Mouse (Mus musculus) thymus, postnatal 14 days (tissue): ENCODE measurements around the gene Sept5.

ENCODE experiments used
- DNase-seq: peaks from one replicate; pipeline ENCODE4 v3.0.0; 2021

Gene Sept5

DNA sequence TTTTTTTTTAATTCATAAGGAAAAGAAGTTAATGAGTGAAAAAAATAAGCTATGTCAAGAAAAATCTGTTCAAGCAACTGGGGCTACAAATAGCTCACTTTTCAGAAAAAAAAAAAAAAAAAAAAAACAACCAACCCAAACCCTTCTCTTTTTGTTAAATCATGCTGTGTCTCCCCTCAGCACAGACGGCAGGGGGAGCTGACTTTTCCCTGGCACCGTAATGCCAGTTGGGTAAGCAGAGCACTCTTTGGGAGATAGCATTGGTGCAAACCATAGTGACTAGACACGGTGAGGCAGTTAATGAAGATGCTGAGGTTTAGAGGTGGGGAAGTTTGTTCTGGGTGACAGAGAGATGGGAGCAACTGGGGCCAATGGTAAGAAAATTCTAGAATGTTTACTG lies 2.3 kb upstream of the Sept5 start:
- no peak for DNase-seq

DNA sequence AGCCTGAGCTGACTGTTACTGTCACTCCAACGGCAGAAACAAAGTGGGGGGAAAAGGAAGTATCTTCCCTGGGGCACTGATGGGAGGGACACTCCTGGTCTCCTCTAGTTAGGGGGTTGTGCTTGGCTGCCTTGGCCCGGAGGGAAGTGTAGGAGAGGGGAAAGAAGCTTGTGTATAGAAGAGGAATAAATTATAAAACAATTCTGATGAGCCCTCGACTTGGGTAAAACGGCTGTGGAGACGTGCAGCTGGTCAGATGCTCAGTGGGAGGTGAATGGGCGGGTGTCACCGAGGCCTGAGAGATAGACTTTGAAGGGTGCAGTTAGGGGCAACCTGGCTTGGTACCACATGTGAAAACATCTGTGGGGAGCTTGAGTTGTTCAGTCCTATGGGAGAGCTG lies 1.4 kb upstream of the Sept5 start:
- DNase-seq = no peak

DNA sequence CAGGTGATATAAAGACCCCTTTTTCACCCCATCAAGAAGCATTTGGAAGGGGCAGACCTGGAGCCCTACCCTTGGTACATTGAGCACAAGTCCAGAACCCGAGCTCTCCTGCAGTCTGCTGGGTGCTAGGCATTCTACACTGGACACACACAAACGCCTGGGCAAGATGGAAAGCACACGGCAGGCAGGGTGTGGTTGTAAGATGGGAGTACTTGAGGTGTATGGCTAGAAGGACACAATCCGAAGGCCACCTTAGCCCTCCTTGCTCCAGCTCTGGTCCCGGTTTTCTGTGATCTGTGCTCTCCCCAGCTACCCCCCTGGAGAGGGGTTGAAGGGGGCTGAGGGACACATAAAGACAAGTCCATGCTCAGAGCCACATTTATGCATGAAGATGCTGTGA lies 537 bp upstream of the Sept5 start:
- no peak for DNase-seq

DNA sequence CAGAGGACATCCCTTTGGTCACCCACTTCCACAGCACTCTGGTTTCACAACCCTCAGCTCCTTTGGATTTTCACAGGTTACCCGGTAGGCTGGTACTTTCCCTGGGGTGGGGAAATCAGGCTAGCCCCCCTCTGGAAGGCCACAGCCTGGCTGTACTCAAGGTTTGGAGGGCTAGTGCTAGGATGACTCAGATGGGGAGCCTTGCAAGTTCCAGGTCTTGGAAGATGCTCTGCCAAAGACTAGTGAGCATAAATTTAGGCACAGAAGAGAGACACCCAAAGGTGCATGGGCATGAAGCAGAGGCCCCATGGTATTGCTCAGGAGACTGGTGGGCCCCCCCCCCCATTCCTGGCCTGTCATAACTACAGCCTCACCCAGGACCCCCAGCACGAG lies 810 bp downstream of the Sept5 start:
- DNase-seq = no peak

DNA sequence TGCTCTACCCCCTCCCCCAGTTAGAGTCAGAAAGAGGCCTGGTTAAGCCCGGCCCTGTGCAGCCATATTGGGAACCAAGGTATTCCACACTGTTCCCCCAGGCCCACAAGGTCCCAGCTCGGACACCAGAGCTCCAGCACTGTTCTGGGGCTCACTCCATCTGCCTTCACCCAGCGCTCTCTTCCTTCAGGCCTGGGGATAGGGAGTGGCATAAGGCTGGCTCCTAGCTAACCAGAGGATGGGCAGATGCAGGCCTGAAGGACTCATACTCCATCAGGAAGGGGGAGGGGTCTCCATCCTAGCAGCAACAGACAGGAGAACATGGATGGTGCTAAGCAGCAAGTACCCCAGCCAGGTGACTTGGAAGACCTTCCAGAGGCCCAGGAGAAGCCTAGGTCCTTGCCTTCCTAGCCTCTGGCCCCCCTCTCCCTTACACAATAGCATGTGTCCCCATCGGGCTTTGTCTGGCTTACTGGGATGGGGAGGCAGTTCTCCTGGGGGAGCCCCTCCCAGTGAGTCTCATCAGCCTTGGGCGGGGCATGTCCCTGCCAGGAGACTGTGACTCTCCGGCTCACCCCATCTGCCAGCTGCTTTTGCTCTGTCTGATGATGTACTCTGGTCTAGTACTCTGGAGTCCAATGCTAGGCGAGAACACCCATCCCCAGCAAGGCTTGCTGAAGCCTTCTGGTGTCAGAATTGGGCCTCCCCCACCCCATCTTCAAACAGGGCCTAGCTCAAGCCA lies 1.4 kb downstream of the Sept5 start:
- no peak for DNase-seq

DNA sequence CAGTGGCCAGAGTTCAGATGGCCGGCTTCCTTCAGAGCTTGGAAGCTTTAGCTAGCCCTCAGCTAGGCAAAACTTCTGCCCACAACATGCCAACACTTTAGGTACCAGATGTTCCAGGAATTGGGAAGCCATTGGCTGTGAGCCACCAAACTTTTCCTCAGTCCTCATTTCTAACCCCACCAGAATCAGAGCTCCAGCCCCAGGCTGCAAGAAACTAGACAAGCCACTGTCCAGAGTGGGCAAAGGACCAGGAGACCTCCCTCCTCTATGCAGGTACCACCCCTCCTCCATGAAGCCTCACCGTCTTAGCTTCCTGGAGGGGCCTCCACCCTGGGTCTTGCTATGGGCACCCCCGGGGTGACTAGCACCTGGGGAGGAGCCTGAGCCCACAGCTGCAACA lies 2.6 kb downstream of the Sept5 start:
- no peak for DNase-seq

DNA sequence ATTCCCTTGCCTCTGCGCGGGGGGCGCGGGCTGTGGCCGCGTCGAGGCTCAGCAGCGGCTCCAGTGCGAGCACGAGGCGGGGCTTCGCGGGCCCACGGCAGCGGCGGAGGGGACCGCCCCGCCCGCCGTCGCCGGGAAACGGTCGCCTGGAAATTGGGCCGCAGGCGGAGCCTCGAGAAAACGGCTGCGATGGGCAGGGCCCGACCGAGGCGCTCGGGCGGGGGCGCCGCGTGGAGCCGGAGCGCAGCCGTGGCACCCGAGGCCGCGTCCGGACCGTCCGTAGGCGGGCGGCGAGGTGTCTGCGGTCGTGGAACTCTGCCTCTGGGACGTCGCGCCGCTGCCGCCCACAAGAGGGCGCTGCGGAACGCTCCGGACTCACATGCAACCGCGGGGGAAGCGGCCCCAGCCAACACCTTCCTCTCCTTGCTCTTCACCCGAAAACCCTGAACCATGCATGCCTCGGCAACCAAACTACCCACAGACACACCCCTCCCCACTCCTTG lies 3.3 kb downstream of the Sept5 start, which contains the start of gene Gm49601:
Gm49601 (minus strand) TSS at position 52 of the 503 bp plus-strand sequence.
- DNase-seq = peak; percentile 85

DNA sequence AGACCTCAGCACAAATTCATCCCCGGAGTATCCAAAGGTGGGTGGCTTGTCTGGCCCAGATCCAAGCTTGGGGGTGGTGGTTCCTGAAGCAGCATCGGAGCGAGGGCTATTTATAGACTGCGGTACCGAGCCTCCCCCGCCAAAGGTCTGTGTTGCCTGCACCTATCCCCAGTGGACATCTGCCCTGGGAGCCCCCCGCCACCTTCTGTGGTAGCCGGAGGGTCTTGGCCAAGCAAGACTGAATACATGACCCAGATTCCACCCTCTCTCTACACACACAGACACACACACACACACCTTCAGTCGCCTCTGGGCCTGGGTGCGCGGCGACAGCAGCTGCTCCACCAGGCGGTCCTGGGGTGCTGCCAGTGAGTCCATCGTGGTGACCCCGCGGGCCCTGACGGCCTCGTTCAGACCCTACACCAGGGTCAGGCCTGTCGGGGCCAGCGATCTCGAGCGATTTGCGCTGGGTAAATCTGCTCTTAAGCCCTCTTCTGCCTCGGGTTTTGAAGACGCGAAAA lies 3.9 kb downstream of the Sept5 start:
- no peak for DNase-seq

DNA sequence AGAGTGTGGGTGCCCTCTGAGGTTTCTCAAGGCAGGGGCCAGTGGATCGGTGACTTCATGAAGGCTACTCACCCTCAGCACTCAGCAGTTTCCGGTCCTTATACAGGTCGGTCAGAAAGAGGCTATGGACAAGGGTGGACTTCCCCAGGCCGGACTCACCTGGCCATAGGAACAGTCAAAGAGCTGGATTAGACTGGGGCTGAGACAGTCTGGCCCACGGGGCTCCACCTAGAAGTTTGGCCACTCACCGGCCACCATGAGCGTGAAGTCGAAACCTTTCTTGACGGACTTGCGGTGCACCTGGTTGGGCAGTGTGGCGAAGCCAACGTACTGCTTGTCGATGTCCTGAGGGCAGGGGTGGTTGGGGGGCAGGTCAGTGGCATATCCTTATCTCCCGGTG lies 4.7 kb downstream of the Sept5 start:
- DNase-seq = no peak

DNA sequence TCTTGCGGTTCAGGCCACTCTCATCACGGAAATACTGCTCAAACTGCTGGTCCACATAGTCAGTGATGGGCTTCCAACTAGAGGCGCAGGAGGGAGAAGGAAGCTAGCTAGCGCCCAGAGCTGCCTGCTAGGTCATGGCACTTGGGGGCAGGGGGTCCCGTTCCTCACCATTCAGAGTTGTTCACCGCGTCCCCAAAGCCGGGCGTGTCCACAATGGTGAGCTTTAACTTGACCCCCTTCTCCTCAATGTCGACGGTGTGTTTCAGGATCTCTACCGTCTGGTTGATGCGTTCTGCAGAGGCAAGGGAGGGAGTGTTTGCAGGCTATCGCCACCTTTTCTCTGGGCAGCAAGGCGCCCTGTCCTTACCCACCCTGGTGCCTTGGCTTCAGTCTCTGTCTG lies 5.1 kb downstream of the Sept5 start:
- DNase-seq = no peak

DNA sequence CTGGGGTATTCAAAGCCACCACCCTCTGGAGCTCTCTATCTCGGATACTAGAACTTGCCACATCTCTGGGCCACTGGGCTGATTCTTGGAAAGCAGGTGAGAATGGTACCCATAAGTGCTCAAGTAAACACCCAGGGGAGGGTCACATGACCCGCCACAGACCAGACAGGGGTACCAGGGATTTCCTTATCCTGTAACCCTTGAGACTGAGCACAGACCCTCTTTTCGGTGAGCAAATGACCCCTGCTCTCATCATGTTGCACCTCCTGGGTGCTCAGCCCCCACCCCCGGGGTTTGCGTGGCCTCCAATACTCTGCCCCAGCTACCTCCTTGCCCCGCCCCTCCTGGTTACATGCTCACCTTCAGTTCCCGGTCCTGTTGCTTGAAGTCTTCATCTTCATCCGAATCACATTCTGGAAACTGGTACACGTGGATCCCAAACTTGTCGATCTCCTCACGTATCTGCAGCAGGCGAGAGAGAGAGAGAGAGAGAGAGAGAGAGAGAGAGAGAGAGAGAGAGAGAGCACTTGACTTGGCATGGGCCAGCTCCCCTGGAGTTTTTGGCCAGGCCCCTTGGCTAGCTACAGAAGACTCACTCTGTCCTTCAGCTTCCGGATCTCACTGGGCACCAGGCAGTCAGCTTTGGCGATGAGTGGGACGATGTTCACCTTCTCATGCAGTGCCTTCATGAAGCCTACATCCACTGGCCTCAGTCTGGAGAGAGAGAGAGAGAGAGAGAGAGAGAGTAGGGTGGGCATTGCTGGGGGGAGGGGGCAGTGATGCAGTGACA lies 5.8 kb downstream of the Sept5 start:
- no peak for DNase-seq

DNA sequence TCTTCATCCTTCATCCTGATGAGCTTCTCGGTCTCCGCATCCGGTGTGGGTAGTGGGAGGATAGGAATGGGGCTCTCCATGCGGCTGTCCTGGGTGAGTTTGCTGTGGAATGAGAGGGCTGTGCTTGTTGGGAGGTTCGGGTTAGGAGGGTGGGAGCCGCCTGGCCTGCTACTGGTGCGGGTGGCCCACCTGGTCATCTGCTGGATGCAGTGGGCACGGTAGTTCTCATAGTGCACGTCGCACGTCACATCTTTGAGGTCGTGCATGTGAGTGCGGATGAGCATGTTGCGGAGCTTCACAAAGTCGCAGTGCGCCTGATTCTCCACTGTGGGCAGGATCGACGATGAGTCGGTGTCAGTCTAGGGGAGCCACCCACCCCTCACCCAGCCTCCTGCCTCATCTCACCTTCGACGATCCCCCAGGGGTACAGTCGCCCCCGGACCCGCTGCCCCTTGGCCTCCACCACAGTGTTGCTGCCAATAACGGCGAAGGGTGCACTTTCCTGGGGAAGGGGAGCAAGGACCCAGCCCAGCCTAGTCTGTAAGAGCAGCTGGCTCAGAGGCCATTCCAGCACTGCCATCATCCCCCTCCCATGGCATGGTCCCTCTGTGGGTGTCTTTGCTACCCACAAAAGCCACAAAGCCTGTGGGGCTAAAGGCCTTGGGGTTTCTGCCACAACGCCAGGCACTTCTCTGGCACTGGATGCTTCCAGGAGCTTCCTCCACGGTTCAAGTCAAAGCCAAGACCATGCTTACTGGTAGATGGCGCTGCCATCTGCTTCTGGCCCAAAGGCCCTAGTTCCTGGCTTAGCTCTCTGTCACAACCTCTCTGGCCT lies 6.6 kb downstream of the Sept5 start:
- no peak for DNase-seq

DNA sequence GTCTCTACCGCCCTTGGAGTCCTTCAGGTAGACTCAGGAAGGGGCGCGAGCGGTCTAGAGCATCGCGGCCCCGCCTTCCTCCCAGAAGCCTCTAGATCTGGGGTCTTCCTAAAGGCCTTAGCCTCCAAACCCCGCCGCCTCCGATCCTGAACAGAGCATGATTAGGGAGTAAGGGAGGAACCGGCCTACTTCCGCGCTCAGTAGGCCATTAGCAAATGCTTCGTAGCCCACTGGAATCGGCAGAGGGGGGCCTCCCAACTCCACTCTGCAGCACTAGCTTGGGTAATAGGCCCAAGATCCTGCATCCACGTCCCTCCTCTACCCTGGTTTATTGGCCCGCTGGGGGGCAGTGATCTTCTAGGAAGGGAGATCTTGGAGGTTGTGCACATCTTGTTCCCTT lies 7.7 kb downstream of the Sept5 start, which contains the start of gene Gp1bb:
Gp1bb (minus strand) TSS at position 385 of the 400 bp plus-strand sequence.
- DNase-seq = no peak

DNA sequence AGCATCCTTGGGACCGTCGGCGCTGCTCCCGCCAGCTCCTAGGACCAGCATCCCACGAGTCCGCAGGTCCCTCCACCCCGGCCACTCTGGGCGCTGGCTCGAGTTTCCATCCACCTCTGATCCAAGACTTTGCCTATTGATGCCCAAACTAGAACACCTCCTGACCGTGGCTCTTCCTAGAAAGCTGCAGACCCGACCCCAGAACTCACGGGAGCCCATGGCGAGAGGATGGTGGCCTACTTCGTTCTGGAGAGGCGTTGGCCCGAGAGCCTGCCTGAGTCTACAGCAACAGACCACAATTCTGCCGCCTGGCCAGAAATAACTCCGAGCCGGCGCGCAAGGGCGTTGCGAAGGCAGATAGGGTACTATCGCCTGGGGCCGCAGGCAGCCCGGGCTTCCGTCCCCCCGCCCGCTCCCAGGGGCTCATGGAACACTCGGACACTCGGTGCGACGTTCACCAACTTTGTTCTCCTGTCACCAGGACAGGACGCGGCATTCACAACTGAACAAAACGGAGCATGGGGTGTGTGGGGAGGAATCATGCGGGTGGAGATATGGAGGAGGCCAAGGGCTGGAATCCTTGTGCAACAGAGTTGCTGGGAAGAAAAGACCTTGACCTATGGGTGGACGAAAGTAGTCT lies 8.3 kb downstream of the Sept5 start:
- DNase-seq = no peak

DNA sequence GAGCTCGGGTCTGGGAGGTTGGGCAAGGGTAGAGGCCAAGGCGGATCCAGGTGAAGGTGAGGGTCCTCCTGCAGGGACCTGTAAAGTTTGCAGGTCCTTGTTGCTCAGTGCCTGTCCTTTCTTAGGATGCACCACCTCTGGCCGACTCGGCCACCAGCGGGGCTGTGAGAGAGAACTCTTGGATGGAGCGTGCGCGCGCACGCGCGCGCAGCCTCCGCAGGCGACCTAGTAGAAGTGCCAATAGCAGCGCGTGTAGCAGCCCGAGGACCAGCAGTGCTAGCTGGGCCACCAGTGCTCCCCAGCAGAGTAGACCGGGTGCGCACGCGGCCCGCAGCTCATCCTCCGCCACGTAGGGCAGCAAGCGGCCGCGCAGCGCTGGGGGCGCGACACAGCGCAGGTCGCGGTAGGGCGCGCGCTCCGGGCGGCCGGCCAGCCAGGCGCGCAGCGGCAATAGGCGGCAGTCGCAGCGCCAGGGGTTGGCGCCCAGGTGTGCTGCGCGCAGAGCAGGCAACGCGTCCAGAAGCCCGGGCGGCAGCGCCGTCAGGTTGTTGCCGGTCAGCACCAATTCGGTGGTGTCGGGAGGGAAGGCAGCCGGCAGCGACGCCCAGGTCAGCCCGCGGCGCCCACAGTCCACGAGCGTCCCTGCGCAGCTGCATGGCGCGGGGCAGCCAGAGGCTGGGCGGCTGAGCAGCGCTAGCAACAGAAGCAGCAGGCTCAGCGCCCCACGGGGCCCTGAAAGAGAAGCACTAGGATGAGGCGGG lies 9.0 kb downstream of the Sept5 start:
- DNase-seq = no peak

DNA sequence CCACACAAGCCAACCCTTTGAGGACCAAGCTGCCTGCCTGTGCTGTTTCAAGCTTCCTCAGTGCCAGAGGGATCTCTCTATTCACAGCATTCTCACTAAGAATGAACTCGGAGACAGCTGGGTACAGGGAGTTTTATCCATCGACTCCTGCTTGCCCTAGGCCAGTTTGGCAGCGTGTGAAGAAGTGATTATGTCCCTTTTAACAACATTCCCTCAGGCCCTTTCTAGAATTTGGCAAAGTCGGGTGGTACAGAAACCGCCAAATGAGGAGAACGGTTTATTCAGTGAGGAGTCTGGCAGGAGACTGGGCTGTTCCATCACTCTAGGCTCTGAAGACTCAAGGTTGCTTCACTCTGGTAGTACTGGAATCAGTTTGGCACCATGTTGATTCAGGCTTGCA lies 9.6 kb downstream of the Sept5 start:
- no peak for DNase-seq

DNA sequence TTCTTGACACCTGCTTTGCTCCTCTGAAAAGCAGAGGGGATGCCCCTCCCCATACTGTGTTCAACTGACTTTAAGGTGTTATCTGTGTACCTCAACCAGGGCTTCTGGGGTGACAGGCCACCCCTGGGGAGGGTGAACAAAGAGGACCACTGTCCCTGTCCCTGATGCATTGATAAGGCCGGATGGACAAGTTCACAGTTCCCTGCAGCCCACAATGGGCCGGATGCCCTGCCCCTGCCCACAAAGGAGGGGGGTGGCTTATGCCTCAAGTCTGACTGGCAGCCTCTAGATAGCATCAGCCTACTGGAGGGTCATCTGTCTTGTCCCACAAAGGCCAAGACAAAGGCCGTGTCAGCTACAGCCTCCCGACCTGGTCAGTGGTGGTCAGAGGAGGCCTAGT lies 10.6 kb downstream of the Sept5 start:
- DNase-seq = no peak

DNA sequence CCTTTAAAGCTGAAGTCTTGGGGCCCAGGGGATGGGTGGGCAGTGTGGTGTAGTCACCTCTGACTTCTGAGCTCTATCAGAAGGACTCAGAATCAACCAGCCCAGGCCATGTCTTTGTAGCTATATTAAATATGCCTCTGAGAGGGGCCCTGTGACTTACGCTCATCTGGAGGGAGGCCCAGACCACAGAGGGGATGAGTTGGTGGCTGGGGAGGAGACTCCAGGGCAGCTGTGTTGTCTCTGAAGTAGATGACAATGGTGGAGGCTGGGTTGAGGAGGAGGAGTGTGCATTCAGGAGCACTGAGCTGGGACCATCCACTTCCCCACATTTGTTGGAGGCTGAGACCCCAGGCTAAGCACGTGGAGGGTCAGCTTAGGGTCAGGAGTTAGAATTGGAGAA lies 11.5 kb downstream of the Sept5 start:
- no peak for DNase-seq

DNA sequence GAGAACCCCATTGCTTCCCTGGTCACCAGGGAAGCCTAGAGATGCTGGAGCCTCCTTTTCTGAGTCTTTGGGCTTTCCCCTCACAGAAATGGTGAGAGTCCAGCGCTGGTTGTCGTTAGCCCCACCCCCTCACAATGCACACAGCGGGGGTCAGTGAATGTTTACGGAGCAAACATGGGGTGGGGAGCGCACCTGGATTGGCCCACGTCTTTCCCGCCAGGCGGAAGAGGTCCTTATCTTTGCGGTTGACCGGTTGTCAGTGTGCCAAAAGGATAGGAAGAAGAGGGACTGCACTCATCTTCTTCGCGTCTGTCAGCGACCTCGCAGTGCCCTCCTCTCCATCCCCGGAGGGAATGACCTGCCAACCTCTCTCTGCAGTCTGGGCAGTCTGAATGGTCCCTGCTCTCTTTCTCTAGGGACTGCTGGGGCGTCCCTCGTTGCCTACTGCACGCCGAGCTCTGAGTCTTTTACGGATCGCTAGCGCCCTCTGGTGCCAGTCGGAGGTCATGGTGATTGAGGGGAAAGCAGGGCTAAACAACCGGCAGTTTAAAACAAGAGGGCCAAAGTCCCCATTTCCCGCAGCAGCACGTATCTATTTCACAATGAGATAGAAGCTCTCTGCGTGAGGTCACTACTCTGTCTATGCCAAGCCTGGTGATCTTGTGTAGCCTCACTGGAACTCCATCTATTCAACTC lies 12.2 kb downstream of the Sept5 start:
- peak; percentile 87 for DNase-seq

DNA sequence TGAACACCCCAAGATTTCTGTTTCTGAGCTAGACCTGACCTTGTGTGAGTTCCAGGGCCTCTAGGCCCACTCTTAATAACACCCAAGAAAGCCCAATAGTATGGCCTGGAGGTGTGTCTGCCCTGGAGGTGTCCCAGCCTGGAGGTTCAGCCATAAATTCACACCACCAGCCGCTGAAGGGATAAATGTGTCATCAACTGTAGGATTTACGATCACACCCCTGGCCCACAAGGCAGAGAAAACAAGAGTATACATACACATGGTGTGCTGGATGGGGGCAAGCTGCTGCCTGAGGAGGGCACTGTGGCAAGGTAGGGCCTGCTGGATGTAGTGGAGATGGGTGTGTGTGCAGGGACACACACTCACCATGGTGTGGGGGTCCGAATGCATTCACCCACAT lies 16.5 kb downstream of the Sept5 start:
- DNase-seq = no peak

DNA sequence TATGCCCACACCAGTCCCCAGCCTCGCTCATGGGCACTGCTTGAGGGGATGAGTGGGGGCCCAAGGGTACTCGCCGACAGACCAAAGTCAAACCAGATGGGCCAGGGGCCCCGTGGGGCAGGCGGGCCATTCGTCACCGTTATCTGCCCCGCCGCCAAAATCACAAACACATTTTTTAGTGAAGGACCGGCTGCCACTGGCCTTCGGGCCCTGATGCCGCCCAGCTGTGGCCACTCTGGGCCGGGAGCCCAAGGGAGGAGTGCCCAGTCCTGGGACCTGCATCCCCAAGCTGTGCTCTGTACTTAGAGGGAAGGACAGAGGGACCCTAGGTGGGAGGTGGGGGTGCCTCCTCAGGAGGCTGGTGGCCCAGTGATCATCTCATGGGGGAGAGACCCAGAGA lies 18.0 kb downstream of the Sept5 start:
- no peak for DNase-seq
